Mouse (Mus musculus) kidney, postnatal 4 days (tissue): Measurements from ENCODE around the gene Srp9.
"Not testable (repeated sequence)": the region's sequence is repeated elsewhere in the genome, so short reads cannot be mapped to it uniquely, and the experiment has no call there.

Experiments
- DNase-seq, 2 experiments: peaks; one replicate each; pipeline ENCODE4 v3.0.0; 2021; ENCODE audit warnings: mixed read lengths in 2 of 2

Srp9 gene

GRCm38 (mm10) chr1:182148864-182149514, 24.5 kb downstream of the Srp9 start:
- no peak for DNase-seq

GRCm38 (mm10) chr1:182149966-182150365, 25.4 kb downstream of the Srp9 start:
- peak; percentile 28 to 29 for DNase-seq

- DNase-seq: no peak
Measured at GRCm38 (mm10) chr1:182157734-182158133, 33.2 kb downstream of the Srp9 start.

- no peak for DNase-seq
Measured at GRCm38 (mm10) chr1:182159575-182159974, 35.0 kb downstream of the Srp9 start.

- no peak for DNase-seq
Measured at GRCm38 (mm10) chr1:182162951-182163350, 38.4 kb downstream of the Srp9 start.

GRCm38 (mm10) chr1:182164386-182164785, 39.8 kb downstream of the Srp9 start, which contains the start of gene Vmn1r1:
Vmn1r1 (minus strand) TSS chr1:182164486.
- DNase-seq: no peak

- not testable (repeated sequence) for DNase-seq
Measured at GRCm38 (mm10) chr1:182170206-182170605, 45.7 kb downstream of the Srp9 start.

GRCm38 (mm10) chr1:182176985-182177384, 52.4 kb downstream of the Srp9 start:
- not testable (repeated sequence) for DNase-seq

- no peak for DNase-seq
Measured at GRCm38 (mm10) chr1:182181456-182182305, 57.1 kb downstream of the Srp9 start.
